Mouse (Mus musculus): ENCODE measurements at regions not wholly inside any gene's neighbourhood (a gene's known extent, or its start where the extent isn't known, plus 50 kb on each side); places are given as distances from the start of the nearest gene placed in this dataset.

DNA sequence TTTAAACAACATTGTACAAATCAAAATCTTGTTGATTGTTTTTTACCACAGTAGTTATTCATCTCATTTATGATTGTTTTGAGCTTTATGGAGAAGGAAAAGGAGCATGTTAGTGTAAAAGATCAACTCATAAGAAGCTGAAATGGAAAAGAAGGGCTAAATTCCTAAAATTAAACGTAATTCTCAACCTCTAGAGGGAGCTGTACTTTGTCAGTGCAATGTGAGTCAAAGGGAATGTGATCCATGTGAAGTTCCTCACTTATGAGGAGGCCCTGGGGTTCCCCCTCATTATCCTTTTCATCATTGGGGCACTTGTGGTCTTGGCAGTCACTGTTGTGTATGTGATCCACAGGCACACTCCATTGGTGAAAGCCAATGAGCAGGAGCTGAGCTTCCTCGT, 54.0 kb upstream of the Vmn2r7 start:
- DNase-seq: no peak
- intact Hi-C loops (cut with DNase I): no loop called here

DNA sequence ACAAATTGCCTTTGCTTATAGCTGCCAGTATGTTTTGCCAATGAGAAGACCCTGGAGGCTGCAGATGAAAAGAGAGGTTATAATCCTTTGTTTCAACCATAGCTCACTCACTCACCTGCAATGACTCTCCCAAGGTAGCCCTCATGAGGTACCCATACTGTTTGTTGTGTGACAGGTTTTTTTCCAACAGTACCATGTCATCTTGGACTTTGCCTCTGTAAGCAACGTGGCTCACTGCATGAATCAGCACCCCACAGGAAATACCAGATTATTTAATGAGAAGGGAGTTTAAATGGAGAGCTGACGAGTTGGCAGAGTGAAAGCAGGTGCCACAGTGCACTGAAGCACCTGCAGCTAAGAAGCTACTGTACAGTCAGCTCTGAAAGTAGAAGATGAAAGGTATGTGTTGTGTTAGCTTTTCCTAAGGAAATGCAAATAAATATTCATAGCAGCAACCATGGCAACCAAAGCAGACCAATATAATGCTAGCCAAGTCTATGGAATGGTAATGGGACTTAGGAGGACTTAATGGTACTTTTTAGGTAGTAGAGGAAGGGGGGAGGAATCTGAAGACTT, 56.8 kb upstream of the Vmn2r7 start:
- intact Hi-C loops (cut with DNase I): no loop called here
- DNase-seq: no peak

DNA sequence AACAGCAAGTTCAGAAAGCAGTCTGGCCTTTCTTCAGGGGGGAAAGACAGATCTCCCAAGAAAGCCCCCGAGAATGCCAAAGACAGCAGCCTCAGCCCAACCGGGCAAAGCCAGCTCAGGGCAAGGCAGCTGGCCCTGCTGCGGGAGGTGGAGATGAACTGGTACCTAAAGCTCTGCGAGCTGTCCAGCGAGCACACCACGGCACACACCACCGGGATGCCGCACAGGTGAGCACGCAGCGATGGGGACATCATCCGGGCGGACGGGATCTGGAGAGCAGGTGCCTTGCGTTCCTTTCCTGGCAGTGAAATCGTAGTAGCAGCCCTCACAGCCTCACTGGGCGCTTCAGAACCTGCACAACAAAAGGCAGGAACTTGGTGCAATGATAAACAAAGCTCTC, 104.7 kb upstream of the Vmn2r7 start:
- DNase-seq: peak in 1 of 2 experiments; percentile 11
- intact Hi-C loops (cut with DNase I): no loop called here

DNA sequence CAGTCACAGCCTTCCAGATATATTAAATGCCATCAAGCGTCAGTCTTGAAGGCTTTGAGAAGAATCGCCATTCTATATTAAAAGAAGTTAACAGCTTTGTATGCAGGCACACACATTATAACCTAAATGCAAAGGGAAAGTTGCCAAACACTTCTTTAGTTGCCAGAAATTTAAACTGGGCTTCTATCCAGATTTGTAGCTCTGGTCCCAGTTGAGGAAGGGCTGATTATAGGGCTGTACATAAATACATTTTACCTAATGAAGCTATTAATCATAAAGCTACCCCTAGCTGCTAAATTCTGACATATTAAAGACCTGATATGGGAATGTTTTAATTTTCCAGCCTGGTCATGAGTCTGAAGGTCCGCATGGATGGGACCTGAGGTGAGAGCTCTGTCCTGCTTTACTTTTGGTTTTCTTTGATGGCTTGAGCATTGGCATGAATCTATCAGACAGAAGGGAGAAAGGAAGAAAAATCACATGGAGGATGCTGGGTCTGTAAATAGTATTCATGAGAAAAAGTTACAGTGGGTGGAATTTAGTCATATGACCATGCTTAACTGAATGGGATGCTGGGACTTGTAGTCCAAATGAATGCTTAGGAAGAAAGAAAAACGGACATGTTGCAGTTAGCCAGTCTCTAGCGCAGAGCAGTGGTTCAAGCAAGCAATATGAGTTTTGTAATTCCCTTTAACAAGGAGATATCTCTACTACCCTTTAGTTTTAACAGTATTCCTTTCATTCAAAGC, 120.3 kb upstream of the Vmn2r7 start:
- intact Hi-C loops (cut with DNase I): no loop called here
- DNase-seq: no peak

DNA sequence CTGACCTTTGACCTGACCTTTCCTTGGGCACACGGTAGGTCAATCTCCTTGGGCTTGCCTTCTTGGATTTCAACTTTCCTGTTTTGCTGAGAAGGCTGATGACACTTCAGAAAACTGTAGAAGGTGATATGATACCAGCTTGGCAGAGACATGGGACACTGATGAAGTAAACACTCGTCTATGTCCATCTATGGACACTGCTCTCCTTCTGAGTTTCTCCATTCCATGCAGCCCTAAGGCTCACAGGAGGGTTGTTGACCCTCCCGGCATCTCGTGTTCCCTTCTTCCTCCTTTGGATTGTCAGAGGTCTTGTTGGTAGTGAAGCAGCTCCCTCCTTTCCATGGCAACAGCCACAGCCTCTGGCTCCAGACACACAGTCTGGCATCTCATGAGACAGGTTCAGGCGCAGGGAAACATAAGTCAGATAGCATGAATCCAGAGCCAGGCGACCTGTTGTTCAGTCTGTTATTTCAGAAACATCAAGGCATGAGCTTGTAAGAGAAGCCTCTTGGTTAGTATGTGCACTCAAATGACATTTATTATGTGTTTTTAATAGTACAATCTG, 120.9 kb upstream of the Vmn2r7 start:
- intact Hi-C loops (cut with DNase I): no loop called here
- no peak for DNase-seq

DNA sequence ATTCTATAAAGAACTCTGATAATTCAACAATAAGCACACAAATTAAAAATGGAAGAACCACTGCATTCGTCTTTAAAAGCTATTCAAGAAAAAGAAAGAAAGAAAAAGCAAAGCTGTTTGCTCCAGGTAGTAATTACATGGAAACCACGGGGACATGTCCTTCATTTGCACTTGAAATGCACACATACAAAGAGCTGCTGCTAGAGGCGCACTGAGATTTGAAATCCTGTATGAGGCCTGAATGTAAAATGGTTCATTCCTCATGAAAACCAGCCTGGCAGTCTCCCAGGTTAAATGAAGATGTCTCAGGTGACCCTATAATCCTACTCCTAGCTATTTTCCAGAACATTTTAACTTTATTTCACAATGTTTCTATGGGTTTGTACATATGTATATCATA, 123.7 kb upstream of the Vmn2r7 start:
- intact Hi-C loops (cut with DNase I): no loop called here
- DNase-seq: no peak

DNA sequence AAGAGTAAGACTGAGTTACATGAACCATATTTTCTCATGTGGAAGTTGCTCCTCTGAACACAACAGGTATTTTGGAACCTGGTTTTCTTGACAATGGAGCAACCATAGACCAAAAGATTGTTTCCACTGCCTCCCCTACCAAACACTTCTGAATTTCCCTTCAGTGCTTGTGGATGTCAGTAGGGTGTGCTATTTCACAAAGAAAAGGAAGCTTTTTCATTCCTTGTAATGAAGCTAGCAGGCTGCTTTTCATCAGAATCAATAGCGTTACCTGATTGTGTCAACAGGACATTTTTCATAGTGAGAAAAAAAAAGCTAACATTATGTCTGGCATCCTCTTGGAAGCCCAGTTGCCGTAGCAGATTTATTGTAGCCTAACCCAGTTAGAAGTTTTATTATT, 124.8 kb upstream of the Kcnab1 start:
- no peak for DNase-seq
- intact Hi-C loops (cut with DNase I): loop anchor here (10.0 kb wide), 1 partner anchor 370 kb away; no protein-coding TSS in a partner anchor

DNA sequence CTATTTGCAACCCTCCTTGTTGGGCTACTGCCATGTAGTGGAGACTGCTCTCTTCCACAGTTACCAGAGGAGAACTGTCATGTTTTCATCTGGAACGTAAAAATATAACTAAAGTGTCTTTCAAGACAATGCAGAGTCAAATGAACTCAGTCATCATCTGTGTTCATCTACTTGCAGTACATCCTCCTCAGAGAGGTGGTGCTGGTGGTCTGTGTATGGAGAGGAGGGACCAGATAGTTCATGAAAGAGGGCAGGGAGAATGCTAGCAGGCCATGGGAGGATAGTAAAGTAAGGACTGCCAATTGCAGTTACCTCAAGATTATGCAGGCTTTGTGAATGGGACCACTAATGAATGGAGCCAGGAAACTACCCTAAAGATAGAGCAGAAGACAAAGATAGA, 121.5 kb upstream of the Kcnab1 start:
- no peak for DNase-seq
- intact Hi-C loops (cut with DNase I): loop anchor here (10.0 kb wide), 1 partner anchor 367 kb away; no protein-coding TSS in a partner anchor

DNA sequence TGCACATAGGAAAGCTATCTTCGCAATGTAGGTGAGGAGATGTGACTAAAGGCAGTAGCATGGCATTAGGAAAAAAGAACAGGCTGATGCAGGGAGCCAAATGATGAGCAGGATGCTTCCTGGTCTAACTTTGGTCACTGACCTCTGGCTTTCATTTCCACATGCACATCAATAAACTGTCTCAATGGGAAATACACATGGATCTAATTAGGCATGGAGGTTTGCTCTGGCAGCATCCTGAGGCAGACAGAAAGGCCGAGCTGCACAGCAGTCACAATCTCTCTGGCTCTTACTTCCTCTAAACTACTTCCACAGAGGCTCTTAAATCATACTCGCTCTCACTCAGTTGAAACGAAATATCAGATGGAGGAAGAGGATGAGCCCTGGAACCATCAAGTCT, 112.7 kb upstream of the Kcnab1 start:
- no peak for DNase-seq
- intact Hi-C loops (cut with DNase I): no loop called here

DNA sequence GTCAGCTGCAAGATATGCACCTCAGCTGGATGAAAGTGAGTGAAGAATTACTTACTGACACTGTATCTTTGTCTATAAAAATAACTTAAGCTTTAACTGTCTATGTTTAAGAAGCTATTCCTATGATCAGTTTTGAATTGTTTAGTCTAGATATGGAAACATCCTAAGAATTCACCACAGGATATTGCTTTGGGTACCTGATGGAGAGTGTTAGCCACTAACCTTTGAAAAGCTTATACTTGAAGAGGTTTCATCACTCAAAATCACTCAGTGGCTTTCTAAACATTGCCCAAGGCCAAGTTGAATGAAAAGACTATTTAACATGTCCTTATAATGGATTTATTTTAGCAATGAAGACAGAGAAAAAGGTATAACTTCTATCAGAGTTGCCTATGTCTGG, 111.6 kb upstream of the Kcnab1 start:
- intact Hi-C loops (cut with DNase I): no loop called here
- no peak for DNase-seq

DNA sequence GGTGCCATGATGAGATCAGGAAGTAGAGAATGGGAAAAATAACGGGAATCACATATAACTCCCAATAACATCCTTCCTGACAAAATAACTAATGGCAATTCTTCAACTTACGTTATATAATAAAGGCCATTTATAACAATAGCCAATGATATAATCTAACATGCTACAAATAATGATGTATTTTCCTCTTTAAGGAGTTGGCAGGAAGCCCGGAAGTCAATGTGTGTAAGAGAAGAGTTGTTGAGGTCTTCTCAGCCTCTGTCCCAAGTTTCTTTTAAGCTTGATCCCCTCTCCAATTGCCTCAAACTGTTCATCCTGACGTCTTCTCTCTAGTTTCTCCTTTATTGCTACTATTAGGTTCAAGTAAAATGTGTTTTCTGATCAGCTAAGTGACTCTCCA, 108.1 kb upstream of the Kcnab1 start:
- no peak for DNase-seq
- intact Hi-C loops (cut with DNase I): no loop called here

DNA sequence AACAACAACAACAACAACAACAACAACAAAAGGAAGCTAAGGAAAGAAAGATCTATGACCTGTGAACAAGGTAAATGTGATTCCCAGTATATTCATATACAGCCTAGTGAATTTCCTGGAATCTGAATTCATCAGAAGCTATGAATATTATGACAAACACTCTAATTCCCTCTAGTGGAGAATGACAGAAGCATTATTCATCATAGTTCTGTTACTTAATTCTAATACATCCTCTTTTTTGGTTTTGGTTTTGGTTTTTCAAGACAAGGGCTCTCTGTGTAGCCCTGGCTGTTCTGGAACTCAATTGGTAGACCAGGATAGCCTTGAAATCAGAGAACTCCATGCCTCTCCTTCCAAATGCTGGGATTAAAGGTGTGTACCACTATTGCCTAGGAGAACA, 106.6 kb upstream of the Kcnab1 start:
- intact Hi-C loops (cut with DNase I): no loop called here
- no peak for DNase-seq

DNA sequence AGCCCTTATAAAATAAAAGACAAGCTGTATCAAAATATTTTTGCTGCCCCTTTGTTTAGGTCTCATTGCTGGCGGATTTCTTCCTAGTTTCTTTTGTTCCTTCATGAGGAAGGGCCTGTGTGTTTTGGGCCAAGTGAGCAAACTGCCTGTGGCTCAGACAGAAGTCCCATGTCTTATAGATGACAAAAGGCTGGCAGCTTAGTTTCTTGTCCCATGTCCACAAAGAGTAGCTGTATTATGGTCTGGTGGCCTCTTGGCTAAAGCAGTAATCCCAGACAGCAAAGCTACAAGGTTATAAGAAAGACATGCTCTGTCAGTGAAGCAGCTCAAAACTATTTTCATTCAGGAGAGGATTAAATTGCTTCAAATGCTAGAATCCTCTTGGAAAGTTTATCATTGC, 103.1 kb upstream of the Kcnab1 start:
- no peak for DNase-seq
- intact Hi-C loops (cut with DNase I): no loop called here

DNA sequence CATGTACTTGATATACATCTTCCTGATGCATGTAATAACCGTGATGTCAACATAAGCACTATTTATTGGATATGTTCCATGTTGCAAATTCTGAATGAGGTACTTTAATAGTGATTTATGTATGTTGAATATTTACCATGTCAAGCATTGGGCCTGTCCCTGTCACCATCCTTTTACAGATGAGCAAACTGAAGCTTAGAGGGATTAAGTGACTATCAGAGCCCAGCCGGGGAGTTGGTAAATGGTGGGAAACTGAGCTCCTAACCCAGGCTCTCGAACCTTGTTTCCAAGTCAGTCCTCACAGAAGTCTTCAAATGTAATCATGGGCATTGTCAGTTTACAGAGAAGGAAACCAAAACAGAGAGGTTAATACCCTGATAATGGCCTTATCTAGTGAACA, 102.6 kb upstream of the Kcnab1 start:
- DNase-seq: no peak
- intact Hi-C loops (cut with DNase I): no loop called here

DNA sequence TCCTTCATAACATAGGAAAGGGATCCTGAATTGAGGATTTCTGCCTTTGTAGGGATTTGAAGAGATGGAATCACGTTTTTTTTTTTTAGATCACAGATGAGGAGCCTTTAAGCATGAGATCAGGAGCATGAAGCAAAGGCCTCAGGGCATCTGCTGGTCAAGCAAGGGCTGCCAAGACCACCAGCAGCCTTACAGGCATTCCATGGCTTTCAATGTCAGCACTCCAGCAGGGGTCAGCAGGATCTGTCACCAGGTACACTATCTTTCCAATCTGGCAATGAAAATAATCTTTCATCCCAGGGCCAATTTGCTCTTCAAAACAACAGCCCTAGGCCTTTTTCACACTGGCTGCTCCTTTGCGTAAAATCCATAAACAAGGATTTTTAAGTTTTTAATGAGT, 85.3 kb upstream of the Kcnab1 start:
- intact Hi-C loops (cut with DNase I): no loop called here
- no peak for DNase-seq

DNA sequence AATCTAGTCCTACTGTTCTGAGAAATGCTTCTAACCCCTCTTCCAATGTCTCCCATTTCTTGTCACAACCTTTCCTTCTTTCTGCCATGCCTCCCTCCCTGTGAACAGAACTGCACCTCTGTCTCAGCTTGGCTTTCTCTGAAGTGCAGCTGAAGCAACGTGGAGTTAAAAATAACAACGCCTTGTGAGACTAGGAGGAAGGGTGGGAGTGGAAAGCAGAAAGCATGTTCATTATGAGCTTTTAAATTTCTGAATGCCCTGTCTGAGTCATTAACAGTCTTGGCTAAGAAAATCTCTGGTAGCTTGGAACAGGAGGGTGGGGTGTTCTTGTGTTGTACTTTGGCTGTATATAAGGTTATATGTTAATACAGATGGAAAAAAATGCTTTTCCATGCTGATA, 71.6 kb upstream of the Kcnab1 start:
- no peak for DNase-seq
- intact Hi-C loops (cut with DNase I): no loop called here

DNA sequence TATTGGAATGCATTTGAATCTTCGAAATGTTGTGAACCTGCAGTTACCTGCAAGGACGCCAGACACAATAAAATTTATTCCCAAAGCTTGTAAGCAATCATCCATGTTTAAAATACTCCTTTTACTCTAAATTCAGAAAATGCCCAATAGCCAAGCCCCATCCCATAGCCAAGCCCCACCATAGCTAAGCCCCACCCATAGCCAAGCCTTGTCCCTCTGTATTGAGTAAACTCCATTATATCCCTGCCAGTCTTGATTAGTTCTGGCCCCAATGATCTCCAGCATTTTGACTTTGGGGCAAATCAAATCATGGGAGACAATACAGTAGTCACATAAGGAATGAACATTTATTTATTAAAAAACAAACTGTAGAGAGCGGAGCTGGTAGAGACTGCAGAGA, 61.3 kb upstream of the Kcnab1 start:
- intact Hi-C loops (cut with DNase I): no loop called here
- no peak for DNase-seq

DNA sequence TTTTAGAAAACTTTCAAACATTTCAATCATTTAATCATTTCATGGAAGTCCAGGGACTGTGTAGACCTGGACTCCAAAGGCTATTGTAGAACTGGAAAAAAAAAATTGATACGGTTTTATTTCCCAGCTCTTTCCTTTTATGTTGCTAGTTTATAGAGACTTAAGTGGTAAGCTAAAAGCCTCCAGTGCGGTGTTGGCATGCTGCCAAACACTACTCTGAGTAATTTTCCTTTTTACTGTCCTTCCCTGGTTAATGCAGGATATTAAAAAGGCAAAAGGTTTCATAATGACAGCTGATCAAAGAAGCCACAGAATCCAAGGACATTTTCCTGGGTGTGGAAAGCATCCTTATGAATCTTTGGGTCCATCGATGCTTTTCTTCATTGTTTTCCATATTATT, 53.8 kb upstream of the Kcnab1 start:
- DNase-seq: no peak
- intact Hi-C loops (cut with DNase I): no loop called here
